Mouse (Mus musculus) adrenal gland, postnatal 0 days (tissue): ENCODE results near the gene Morf4l2. TPM values are rescaled to one million over a fixed set of nuclear protein-coding genes. Genes with fewer than 3 reads are reported as not detected.

ENCODE experiments used
- polyA plus RNA-seq: library from polyadenylated mRNA; unstranded; fragments of >200 nt; fragmentation: Nextera tagmentation; extraction: Ambion mirVana; gene quantifications from 2 replicates; pipeline ENCODE4 v1.2.1, GENCODE M21; 2015

Morf4l2 gene
- polyA plus RNA-seq, result 428 and 432 TPM in 2 replicates

DNA sequence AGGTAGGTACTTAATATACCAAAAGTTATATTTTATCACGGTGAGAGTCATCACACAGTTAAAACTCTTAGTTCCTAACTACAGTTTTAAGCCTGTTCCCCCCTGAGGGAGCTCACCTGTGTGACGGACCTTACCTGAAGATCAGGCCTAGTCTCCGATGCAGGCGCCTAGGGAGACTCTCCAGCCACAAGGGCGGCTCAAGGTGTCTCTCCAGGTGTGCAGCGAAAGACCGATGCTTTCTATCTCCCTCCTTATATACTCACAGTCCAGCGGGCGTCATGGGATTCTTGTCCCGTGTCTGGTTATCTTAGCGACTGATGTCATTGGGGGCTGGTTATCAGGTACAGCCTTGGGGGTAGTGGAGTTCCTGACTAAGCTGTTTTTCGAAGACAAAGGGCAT is at the start of gene Morf4l2:
Morf4l2 (minus strand) TSS at position 232 of the 400 bp plus-strand sequence.

DNA sequence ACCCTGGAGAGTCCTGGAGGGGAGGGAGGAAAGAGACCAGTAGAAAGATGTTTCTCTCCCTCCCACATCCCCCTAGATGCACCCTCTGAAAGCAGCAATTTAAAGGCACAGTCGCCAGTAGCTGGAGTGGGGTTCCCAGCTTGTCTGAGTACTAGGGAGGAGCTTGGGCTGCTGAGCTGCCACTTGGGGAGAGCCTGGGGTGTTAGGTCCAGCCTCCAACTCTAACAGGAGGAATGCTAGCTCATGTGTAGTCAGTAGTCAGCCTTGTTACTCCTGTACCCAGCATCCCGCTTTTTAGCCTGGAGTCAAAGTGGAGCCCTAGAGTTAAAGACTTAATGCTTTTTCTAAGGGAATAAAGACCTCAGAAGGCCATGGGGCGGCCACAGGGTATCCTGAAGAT is 36.6 kb upstream of the Morf4l2 start, which contains the start of gene Glra4:
Glra4 (minus strand) TSS at position 101 of the 400 bp plus-strand sequence.

DNA sequence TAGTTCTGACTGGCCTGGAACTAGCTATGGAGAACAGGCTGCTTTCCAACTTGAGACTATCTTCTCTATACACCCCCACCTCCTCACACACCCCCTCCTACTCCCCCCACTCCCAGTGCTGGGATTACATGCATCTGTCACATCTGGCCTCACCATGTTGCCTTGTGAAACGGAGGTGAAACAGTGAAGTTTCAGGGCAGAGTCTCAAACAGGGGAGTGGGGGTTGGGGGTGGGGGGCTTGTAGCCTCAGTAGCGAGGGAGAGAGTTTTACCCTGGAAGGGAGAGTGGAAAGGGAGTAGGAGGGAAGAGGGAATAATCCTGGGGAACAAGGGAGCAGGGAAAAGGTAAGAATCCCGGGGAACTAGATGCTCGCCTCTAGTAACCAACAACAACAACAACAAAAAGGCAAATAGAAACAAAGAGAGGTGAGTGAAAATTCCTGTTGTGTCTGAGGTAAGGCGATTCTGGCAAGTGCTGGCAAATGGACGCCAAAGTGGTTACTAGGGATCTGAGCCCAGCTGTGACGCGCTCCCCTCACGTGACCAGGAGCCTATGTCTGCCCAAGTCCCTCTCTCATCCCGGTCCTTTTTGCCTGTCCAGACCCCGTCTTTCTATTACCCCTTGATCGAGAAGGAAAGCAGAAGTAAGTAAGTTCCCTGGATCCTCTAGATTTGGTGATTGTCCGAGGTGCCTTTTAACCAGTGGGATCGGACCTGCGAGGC is 35.9 kb downstream of the Morf4l2 start, which contains the start of gene Tceal1:
Tceal1 (plus strand) TSS at position 537 of the 722 bp plus-strand sequence.

Other genes with a start within 250 kb of the Morf4l2 start
- not detected in 2 replicates for gene Kir3dl1, start 225.7 kb downstream of the Morf4l2 start, polyA plus RNA-seq
- not detected in 2 replicates for gene Kir3dl2, start 199.6 kb downstream of the Morf4l2 start, polyA plus RNA-seq
- gene Tceal3, start 152.8 kb downstream of the Morf4l2 start, polyA plus RNA-seq, result 25.7 and 31.0 TPM in 2 replicates
- 19.4 and 22.4 TPM in 2 replicates for gene Tceal1, start 35.7 kb downstream of the Morf4l2 start, polyA plus RNA-seq
- not detected in 2 replicates for gene Glra4, start 36.5 kb upstream of the Morf4l2 start, polyA plus RNA-seq
- gene Plp1, start 79.0 kb upstream of the Morf4l2 start, polyA plus RNA-seq, result 27.1 and 43.3 TPM in 2 replicates
- 0.86 and 2.1 TPM in 2 replicates for gene Rab9b, start 125.1 kb upstream of the Morf4l2 start, polyA plus RNA-seq
- not detected in 2 replicates for gene H2bfm, start 183.6 kb upstream of the Morf4l2 start, polyA plus RNA-seq
- gene Tmsb15b2, start 231.8 kb upstream of the Morf4l2 start, polyA plus RNA-seq, result 124 and 252 TPM in 2 replicates
- gene Tmsb15l, start 233.2 kb upstream of the Morf4l2 start, polyA plus RNA-seq, result 10.2 and 18.5 TPM in 2 replicates
- gene Tmsb15b1, start 233.2 kb upstream of the Morf4l2 start, polyA plus RNA-seq, result 63.9 and 125 TPM in 2 replicates
- 34.3 and 61.9 TPM in 2 replicates for gene Zcchc18, start 249.5 kb upstream of the Morf4l2 start, polyA plus RNA-seq